Mouse (Mus musculus) right cerebral cortex, postnatal 36 days (tissue): ENCODE data around the gene Mphosph10.

Source experiments
- DNase-seq, 2 experiments: peaks; one replicate each; pipeline ENCODE4 v3.0.0; 2022; ENCODE audit warnings: low spot score in 2 of 2, mixed read lengths in 1 of 2

Gene Mphosph10

GRCm38 (mm10) chr7:64351087-64351486 is 41.0 kb downstream of the Mphosph10 start:
- DNase-seq: peak; percentile 57 to 73

- DNase-seq: peak; percentile 36 to 48
These were observed 42.8 kb downstream of the Mphosph10 start for GRCm38 (mm10) chr7:64349147-64349861.

GRCm38 (mm10) chr7:64347813-64348212 is 44.3 kb downstream of the Mphosph10 start:
- DNase-seq: no peak

DNA sequence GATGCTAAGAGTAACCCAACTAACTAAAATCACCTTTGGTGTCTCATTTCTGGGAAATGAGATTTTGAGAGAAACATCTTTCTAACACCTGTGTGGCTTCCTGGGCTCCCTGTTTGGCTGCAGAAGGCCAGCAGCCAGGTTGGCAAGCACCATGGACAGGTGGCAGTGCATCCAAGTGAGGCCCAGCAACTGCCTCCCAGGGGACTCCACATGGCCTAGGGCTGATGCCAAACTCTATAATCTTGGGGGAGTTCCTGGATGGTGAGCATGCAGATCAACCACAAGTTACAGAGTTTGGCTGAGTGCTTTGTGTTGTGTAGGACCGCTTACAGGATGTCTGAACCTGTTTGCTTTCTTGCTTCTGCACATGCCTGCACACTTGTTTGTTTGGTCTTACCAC is 59.4 kb downstream of the Mphosph10 start:
- DNase-seq: no peak

DNA sequence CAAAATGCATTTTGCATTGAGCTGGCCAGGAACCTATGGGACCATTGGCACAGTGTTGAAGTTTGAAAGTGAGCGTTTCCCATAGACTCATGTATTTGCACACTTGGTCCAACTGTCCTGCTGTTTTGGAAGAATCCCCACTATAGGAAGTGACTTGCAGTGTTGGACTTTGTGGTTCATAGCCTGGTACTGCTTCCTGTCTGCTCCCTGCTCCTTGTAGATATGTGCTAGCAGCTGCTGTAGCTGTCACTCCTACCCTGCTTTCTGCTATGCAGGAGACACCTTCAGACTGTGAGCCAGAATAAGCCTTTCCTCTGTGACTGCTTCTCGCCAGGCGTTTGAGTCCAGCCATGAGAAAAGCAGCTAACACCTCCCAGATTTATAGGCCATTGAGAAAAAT is 60.8 kb downstream of the Mphosph10 start:
- DNase-seq: no peak

DNA sequence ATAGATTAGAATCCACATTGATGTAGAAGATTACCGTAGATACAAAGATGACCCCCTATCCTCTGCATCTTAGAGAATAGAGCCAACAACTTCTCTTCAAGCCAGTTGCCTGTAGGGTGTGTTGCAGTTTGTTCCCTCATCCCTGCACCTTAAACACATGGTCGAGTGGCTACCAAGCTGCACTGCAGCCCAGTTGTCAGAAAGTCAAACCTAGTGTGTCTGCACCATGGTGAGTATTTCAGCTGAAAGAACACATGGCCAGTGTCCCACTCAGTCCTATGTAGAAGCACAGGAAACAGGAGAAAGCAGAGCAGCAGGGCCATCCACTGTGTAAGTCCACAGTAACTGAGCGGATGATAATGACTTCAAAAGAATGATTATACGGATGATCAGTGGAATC is 64.6 kb downstream of the Mphosph10 start:
- no peak for DNase-seq

GRCm38 (mm10) chr7:64326892-64327291 is 65.2 kb downstream of the Mphosph10 start:
- DNase-seq: peak; percentile 66 to 69
